In the genomic region with DNA sequence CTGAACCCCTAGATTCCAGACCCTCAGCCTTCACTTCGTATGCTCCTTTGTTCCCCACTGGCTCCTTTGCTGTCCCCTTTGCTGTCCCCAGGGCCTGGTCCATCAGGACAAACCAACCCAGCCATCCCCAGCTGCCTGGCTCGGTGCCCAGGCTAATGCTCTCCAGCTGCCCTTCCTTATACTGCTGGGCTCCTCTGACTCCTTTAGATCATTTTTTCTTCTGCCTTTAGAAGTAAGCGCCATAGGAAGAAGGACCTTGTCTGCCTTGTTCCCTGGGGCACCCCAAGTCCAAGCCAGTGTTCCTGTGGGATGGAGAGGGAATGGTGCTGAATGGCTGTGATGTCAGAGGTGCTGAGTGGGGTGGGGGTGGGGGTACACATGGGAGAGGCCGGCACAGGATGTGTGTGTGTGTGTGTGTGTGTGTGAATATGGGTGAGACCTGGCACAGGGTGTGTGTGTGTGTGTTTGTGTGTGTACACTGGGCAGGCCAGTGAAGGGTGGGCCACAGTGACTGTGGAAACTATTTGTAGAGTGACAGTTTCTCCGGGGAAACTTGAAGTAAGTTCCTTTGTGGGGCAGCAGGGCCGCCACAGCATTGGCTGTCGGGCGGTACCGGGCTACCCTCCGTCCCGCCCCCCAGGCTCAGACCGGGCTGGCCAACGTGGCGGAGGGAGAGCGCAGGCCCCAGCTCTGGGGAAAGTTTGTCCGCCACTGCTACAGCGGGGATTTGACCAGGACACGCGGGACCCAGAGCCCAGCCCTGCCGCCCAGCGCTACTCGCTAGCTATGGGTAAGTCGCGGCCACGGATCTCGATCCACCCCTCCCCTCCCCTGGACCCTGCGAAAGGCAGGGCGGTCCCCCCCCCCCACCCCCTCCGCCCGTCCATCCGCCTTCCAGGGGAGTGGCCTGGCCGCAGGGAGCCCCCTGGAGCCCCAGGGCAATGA, we compare ENCODE assay signal across 8 mouse cellular contexts. TPM values are rescaled to one million over a fixed set of nuclear protein-coding genes. Genes with fewer than 3 reads are reported as not detected.
DNase-seq lines count a peak whose midpoint lies in the region; ATAC-seq lines count a peak whose summit lies in the region.

Slc2a10 (plus strand) TSS at position 529 of the 945 bp plus-strand sequence.

- intact Hi-C loops in left cerebral cortex, postnatal 4 days (cut with DNase I): no loop called here
- intact Hi-C loops in left cerebral cortex, postnatal 25 days (cut with DNase I): no loop called here
- intact Hi-C loops in heart, postnatal 36 days (cut with DNase I): no loop called here

- peak; percentile 70 for ATAC-seq in forebrain, embryonic 15.5 days (replicated peaks)
- peak; percentile 85 for ATAC-seq in limb, embryonic 15.5 days (ENCODE audit: insufficient number of reproducible peaks, low FRiP score, low TSS enrichment, low read depth)
- ATAC-seq in midbrain, embryonic 16.5 days: peak; percentile 64

- DNase-seq in left cerebral cortex, postnatal 4 days: peak; percentile 79
- no peak for DNase-seq in left cerebral cortex, postnatal 25 days (ENCODE audit: low spot score in 2 of 2)
- peak; percentile 61 to 72 for DNase-seq in heart, postnatal 36 days
- DNase-seq in frontal cortex, postnatal 10 days (ENCODE audit: low spot score in 2 of 2): no peak
- no peak for DNase-seq in cerebellum, postnatal 36 days

- WGBS in forebrain, embryonic 15.5 days: 6% methylated on average over 30 of the region's 32 CpGs
- WGBS in limb, embryonic 15.5 days: 4% methylated on average over 30 of the region's 32 CpGs
- WGBS in midbrain, embryonic 16.5 days: 6% methylated on average over 23 of the region's 32 CpGs

- H3K4me3 ChIP-seq in forebrain, embryonic 15.5 days: peak within 1 kb of the TSS; percentile 33
- H3K4me3 ChIP-seq in limb, embryonic 15.5 days: peak within 1 kb of the TSS; percentile 53
- peak within 1 kb of the TSS; percentile 18; the same call in 1 of the 2 replicates for H3K4me3 ChIP-seq in midbrain, embryonic 16.5 days (ENCODE audit: low read depth, low read length)

- peak within 1 kb of the TSS; percentile 46 for H3K4me2 ChIP-seq in forebrain, embryonic 15.5 days (replicated peaks)
- H3K4me2 ChIP-seq in limb, embryonic 15.5 days: peak within 1 kb of the TSS; percentile 64
- peak within 1 kb of the TSS; percentile 46 for H3K4me2 ChIP-seq in midbrain, embryonic 16.5 days (ENCODE audit: low read length)

- peak within 1 kb of the TSS; percentile 20; the same call in 1 of the 2 replicates for H3K27ac ChIP-seq in forebrain, embryonic 15.5 days (replicated peaks)
- peak within 1 kb of the TSS; percentile 83 for H3K27ac ChIP-seq in limb, embryonic 15.5 days
- no peak within 1 kb of the TSS for H3K27ac ChIP-seq in midbrain, embryonic 16.5 days (ENCODE audit: low read length)

- no peaks in the 10 kb centered on the region for H3K9me3 ChIP-seq in forebrain, embryonic 15.5 days
- H3K9me3 ChIP-seq in limb, embryonic 15.5 days: no peaks in the 10 kb centered on the region
- H3K9me3 ChIP-seq in midbrain, embryonic 16.5 days (replicated peaks; ENCODE audit: control insufficient read depth, low read length, poor library complexity, severe bottlenecking): no peaks in the 10 kb centered on the region

- no peaks in the 10 kb centered on the region for H3K36me3 ChIP-seq in forebrain, embryonic 15.5 days
- H3K36me3 ChIP-seq in limb, embryonic 15.5 days: no peaks in the 10 kb centered on the region
- no peaks in the 10 kb centered on the region for H3K36me3 ChIP-seq in midbrain, embryonic 16.5 days (ENCODE audit: control insufficient read depth, insufficient read depth, low read length)

- peaks cover 12% of the 10 kb centered on the region for H3K4me1 ChIP-seq in forebrain, embryonic 15.5 days
- H3K4me1 ChIP-seq in limb, embryonic 15.5 days: peaks cover 27% of the 10 kb centered on the region
- peaks cover 10% of the 10 kb centered on the region for H3K4me1 ChIP-seq in midbrain, embryonic 16.5 days (ENCODE audit: control insufficient read depth, insufficient read depth, low read length)

- peak within 1 kb of the TSS; percentile 40 for H3K9ac ChIP-seq in forebrain, embryonic 15.5 days (replicated peaks)
- H3K9ac ChIP-seq in limb, embryonic 15.5 days: peak within 1 kb of the TSS; percentile 54
- H3K9ac ChIP-seq in midbrain, embryonic 16.5 days (ENCODE audit: low read depth, low read length): 0 out of 2 replicates have a peak within 1 kb of the TSS, but pooled peaks have one; percentile 12

- no peaks in the 10 kb centered on the region for H3K27me3 ChIP-seq in forebrain, embryonic 15.5 days
- H3K27me3 ChIP-seq in limb, embryonic 15.5 days: no peaks in the 10 kb centered on the region
- H3K27me3 ChIP-seq in midbrain, embryonic 16.5 days (ENCODE audit: control insufficient read depth, insufficient read depth, low read depth, low read length): no peaks in the 10 kb centered on the region

RNA-seq across cellular contexts. Expression of gene Slc2a10, which starts in this region (rescaled TPM):
- total RNA-seq in left cerebral cortex, postnatal 4 days (2021): 1 to 10 TPM; 1.1 to 1.3 TPM
- under 1 TPM; 0.78 to 0.83 TPM for total RNA-seq in left cerebral cortex, postnatal 25 days (2021)
- polyA plus RNA-seq in forebrain, embryonic 15.5 days (2015; fragmentation: Nextera tagmentation; extraction: Ambion mirVana): 2.4 and 2.6 TPM in 2 replicates
- 1 to 10 TPM; 5.0 to 5.8 TPM for total RNA-seq in heart, postnatal 36 days (2021)
- 13.9 and 16.3 TPM in 2 replicates for polyA plus RNA-seq in limb, embryonic 15.5 days (2015; fragmentation: Nextera tagmentation; extraction: Ambion mirVana)
- 1.7 and 1.9 TPM in 2 replicates for polyA plus RNA-seq in midbrain, embryonic 16.5 days (2015; fragmentation: Nextera tagmentation; extraction: Ambion mirVana)

Comparison
In these comparisons a context has a peak if more than half of its experiments do, and no peak if none do; other contexts are left out.
1. DNase-seq: peak in left cerebral cortex, postnatal 4 days (single experiment) and heart, postnatal 36 days (2 of 2); none in left cerebral cortex, postnatal 25 days (0 of 2), frontal cortex, postnatal 10 days (0 of 2) and cerebellum, postnatal 36 days (0 of 2).
2. Peak in every context shown above with its lines, with median percentiles within 50 percentile points of each other: ATAC-seq, H3K4me2 ChIP-seq, H3K4me3 ChIP-seq and H3K9ac ChIP-seq.